Mouse (Mus musculus) right cerebral cortex, postnatal 10 days (tissue): ENCODE measurements around the gene Gnas.
"Not testable (repeated sequence)": the region's sequence is repeated elsewhere in the genome, so short reads cannot be mapped to it uniquely, and the experiment has no call there.

Experiments used
- DNase-seq, 2 experiments: peaks; one replicate each; pipeline ENCODE4 v3.0.0; 2021; ENCODE audit warnings: low spot score in 2 of 2

The Gnas gene

DNA sequence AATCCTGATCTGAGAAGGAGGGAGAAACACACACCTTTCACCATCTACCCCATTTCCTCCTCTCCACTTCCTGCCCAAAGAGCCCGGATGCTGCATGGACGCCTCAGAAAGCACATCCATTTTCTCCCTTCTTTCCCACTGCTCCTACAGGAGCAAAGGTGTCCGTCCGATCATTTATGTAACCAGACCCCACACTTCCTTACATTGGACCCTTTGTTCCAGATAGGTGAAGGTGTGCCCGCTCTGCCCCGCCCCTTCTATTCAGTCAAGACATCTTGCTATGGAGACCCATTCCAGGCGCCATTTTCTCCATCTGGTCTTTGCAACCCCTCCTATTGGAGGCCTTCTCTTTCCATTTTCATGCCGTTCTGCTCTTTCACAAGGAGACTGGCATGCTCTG lies 10.3 kb downstream of the Gnas start:
- DNase-seq = no peak

DNA sequence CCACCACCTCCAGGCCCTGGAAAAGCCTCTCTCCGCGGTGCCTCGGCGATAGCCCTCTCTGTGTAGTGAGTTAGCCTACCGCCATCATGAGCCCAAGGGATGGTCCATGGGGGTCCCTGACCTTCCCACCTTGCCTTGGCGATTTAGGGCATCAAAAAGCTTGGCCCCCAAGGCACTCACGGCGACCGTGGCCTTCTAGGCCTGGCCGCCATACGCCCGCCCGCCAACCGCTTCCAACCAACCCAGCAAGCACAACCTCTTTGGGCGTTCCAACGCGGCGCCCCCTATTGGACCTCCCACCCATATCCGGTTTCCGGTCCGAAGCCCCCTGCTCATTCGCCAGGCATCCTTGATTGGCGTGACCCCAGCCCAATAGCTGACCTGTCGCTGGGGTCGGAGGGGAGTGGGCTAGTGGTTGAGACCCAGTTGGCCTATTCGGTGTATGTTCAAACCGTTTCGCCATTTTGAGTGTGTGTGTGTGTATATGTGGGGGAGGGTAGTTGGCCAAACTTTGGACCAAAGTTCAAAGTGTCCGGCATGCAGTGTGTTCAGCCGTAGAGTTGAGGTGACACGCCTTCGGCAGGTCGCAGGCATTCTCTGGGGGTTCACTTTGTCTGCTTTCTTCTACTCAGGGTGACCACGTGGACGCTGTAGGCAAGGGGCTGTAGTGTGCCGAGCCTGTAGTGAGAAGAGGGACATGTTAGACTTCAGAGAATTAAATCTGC lies 11.2 kb downstream of the Gnas start:
- DNase-seq = peak; percentile 95 to 96

DNA sequence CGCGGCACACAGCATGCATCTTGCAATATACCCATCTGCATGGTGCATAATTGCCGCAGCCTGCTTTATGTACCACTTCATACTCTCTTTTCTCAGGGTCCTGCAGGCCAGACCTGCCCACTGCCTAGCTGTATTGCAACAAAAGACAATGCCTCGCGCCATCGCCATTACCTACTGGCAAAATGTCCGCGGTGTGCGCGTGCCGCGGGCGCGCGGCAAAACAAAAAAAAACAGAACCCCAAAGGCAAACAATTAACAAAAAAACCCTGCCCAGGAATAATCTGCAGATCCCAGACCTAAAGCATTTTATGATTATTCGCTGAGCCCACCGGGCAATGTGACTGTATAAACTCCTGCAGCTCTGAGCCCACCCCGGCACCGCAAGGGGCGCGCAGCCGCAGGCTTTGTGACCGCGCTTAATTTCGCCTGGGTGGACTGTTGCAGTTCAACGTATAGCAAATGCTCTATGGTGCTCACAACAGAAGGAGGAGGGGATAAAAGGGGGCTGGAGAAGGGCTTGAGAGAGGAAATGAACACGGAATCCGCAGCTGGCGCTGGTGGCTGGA lies 11.9 kb downstream of the Gnas start:
- DNase-seq = no peak

DNA sequence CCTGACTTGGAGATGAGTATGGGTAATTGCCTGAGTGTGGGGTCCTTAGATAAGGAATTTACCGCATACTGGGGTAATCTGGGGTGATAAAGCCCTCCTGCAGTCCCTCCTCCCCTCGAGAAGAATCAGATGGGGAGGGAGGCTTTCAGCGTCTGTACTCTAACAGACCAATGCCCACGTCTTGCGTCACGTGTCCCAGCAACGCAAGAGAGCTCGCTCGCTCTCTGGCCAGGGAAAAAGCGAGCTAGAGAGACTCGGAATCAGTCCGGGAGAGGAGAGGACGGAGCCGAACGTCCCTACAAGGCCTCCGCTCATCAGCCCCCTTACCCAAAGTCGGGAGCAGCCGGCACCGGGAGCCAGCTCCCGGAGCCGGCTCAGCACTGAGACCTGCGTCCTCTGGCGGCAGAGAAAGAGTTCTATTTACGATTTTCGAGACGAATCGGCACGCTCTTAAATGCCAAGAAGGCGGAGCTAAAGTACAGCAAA lies 13.0 kb downstream of the Gnas start:
- DNase-seq = peak in 1 of 2 experiments; percentile 57

DNA sequence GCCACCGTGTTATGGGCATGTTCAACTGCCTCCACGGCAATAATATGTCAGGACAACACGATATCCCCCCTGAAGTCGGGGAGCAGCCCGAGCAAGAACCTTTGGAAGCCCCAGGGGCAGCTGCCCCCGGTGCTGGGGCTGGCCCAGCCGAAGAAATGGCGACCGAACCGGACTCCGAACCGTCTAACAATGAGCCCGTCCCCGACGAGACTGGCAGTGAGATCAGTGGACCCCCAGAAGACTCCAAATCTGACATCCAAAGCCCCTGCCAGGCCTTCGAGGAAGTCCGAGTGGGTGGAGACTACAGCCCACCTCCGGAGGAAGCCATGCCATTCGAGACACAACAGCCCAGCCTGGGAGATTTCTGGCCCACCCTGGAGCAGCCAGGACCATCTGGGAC lies 13.7 kb downstream of the Gnas start:
- no peak for DNase-seq

DNA sequence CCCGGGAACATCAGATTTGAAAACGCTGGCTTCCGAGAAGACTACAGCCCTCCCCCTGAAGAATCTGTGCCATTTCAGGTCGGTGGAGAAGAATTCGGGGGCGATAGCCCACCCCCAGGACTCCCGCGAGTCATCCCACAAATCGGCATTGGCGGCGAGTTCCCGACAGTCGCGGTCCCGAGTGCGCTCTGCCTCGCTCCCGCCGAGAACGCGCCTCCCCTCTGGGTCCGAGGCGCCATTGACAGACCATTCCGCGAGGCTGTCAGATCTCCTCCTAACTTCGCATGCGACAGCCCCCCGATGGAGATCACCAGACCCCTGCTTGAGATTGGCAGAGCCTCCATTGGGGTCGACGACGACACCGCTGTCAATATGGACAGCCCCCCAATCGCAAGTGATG lies 14.4 kb downstream of the Gnas start:
- DNase-seq = no peak

DNA sequence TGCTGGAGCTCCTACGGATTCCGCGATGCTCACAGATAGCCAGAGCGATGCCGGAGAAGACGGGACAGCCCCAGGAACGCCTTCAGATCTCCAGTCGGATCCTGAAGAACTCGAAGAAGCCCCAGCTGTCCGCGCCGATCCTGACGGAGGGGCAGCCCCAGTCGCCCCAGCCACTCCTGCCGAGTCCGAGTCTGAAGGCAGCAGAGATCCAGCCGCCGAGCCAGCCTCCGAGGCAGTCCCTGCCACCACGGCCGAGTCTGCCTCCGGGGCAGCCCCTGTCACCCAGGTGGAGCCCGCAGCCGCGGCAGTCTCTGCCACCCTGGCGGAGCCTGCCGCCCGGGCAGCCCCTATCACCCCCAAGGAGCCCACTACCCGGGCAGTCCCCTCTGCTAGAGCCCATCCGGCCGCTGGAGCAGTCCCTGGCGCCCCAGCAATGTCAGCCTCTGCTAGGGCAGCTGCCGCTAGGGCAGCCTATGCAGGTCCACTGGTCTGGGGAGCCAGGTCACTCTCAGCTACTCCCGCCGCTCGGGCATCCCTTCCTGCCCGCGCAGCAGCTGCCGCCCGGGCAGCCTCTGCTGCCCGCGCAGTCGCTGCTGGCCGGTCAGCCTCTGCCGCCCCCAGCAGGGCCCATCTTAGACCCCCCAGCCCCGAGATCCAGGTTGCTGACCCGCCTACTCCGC lies 15.1 kb downstream of the Gnas start:
- no peak for DNase-seq

DNA sequence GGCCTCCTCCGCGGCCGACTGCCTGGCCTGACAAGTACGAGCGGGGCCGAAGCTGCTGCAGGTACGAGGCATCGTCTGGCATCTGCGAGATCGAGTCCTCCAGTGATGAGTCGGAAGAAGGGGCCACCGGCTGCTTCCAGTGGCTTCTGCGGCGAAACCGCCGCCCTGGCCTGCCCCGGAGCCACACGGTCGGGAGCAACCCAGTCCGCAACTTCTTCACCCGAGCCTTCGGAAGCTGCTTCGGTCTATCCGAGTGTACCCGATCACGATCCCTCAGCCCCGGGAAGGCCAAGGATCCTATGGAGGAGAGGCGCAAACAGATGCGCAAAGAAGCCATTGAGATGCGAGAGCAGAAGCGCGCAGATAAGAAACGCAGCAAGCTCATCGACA lies 15.6 kb downstream of the Gnas start:
- DNase-seq = no peak

DNA sequence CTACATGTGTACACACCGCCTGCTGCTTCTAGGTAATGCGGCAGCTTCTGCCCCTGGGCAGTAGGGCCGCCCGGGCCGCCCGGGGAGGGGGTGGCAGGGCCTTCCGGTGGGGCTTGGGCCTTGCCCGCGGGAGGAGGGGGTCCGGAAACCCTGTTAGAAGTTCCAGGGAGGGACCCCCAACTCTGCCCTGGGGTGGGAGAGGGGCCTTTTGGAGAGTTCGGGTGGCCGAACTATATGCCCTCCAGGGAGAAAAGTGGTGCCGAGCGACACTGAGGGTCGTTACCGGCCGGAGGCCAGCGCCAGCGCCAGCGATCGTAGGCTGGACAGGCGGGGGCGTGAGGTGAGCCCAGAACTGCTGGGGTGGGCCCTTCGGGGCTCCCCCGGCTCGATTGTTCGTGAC lies 16.1 kb downstream of the Gnas start:
- DNase-seq = no peak

DNA sequence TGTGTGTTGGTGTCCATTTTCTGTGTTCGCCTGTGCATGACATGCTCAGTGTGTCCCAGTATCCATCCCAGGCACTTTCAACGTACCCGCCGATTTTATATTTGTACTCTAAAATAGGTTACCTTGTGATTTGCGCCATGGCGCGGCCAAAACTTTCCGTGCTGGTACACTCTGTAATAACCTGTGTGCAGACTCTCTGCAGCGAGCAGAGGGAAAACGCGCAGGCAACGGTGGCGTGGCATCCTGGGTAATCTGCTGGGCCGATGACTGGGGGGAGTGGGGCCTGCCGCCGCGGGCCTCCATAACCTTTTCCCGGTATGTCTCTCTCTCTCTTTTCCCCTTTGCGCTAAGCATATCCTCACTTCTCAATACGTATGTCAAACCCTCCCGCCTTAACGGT lies 16.5 kb downstream of the Gnas start:
- DNase-seq = no peak

DNA sequence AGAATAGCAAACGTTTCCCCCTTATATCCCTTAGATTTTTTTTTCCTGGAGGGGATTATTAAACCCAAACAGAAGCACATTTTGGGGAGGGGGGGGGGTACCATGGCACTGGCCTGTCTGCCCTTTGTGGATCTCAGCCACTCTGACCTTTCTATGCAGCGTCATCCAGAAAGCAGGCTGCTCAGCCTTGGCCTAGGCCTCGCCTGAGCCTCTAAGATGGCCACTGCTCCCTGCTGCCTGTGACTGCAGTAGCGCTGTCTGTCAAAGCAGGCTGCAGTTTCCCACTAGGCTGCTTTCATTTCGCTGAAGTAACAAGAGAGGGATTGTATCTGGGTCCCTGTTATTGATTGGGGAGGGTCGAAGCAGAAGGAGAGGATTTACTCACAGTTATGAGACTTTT lies 18.4 kb downstream of the Gnas start:
- no peak for DNase-seq

DNA sequence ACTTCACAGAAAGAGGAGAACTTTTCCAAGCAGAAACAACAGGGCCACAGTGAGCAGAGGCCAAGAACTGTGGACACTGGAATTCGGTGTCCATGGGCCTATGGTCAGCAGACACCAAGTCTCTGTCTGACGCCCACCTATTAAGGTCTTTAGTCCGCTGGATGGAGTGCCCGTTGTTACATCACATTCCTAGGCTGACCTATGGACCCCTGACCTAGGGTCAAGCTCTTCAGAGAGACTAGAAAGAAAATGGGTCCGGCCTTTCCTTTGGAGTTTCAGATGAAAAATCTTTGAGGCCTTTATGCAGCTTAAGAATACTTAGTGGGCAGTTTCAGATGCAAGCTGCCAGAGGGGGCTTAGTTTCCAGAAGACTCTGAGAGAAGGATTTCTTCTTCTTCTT lies 21.5 kb downstream of the Gnas start:
- no peak for DNase-seq

DNA sequence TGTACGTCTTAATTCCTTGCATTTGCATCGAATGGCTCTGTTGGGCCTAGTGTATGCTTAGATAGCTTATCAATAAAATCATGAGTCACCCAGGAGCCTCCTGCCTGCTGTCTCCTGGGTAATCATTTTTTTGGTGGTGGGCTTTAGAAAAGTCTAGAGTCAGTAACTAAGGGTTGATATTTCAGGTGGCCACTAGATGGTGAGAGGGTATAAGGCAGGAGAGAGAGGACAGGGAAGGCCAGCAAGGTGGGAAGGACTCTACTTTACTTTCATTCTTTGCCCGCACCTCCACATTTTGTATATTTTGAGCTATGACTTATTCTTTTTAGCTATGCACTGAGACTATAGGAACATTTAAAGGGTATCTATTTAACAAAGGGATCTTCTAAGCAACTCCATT lies 23.8 kb downstream of the Gnas start:
- DNase-seq = no peak

DNA sequence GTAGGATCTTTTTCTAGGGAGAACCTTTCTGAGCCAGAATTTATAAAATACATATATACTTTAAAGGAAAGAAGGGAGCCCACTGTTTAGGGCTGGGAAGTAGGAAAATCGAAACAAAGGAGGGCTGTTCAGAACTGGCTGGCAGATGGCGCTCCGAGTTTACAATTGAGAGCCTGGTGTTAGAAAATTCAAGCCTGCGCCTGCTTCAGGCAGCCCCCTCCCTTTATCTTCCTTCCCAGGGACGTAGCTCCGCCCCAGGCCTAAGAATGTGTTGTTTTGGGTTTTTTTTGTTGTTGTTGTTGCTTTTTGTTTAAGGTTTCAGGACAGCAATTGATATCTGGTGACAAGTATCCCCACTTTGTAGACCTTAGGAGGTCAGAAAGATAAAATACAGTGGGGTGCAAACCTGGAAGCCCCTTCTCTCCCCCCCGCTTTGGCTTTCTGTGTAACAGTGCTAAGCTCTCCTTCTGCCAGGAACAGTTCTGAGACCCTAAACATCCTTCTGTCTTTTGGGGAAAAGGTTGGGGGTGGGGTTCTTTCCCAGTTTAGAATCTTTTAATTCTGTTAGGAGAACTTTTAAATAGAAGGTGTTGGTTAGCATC lies 26.9 kb downstream of the Gnas start:
- peak; percentile 71 to 76 for DNase-seq

DNA sequence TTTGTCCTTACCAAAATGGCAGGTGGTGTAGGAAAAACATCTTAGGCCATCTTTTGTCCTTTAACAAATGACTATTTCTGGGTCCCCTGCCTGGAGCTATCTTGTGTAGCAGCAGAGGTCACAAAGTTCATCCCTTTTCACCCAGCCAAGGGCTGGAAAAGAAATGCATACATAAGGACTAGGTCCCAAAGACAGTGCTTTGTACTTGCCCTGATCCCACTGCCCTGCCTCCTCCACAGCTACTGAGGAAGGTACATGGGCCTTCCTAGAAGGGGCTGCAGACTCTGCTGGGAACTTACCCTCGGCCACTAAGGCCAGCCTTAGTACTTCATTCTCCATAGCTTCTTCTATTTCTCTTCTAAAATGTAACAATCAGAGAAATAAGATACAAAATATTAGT lies 27.5 kb downstream of the Gnas start:
- no peak for DNase-seq

DNA sequence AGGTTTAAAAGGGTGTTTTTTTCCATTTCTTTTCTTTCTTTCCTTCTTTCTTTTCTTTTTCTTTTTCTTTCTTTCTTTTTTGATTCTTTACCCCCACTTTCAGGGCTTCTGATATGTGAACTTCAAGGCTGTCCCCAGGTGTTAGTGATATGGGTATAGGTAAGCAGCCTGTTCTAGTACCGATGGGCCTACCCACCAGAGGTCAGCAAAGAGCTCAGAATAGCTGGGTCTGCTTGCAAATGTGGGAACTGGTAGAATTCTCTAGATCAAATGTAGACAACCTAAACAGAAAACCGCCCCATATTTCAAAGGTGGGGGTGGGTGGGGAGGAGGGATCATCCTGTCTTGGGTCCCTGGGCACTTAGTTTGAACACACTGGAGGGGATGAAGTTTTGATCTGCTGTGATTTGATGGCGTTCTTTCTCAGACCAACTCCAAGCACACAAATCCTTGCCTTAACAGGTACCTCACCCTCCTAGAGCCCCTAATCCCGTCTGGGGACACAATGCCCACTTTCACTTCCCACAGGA lies 28.1 kb downstream of the Gnas start:
- peak; percentile 85 to 89 for DNase-seq

DNA sequence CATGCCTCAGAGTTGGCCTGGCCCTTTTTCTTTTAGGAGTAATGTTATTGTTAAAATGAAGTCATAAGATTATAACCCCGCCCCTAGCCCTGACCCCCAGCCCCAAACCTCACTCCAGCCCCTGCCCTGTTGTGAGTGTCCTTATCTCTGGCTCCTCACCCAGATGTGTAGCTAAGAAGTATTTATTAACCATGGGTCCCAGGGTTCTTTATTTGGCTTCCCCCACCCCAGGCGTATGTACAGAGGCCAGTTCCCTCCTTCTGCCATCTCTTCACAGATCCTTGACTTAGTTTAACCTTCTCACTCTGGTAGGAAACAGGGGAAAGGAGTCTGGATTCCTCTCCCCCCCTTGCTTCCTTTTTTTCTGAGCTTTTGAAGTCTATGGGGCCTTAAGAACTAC lies 28.5 kb downstream of the Gnas start:
- DNase-seq = no peak

DNA sequence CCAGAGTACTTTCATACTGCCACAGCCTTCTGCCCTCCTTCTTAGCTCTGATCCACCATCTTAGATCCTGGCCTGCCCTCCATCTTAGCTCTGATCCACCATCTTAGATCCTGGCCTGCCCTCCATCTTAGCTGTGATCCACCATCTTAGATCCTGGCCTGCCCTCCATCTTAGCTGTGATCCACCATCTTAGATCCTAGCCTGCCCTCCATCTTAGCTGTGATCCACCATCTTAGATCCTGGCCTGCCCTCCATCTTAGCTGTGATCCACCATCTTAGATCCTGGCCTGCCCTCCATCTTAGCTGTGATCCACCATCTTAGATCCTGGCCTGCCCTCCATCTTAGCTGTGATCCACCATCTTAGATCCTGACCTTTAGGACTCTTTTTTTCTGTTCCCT lies 31.3 kb downstream of the Gnas start:
- DNase-seq = not testable (repeated sequence)

DNA sequence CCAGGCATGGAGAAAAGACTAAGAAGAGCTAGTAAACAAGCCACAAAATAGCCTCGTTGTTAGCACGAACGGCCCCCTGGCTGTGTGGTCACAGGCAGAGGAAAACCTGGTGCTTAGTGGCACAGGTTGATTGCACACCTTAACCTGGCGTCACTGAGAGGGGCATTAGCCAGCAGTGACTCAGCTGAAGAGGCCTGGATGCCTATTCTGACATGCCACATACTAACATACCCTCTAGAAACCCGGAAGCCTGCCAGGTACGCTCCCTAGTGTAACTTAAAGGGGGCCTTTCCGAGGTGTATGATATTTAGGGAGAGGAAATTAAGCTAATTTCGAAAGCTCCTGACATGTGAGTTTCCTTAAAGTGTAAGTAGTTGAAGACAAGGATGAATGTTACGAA lies 32.5 kb downstream of the Gnas start:
- no peak for DNase-seq

DNA sequence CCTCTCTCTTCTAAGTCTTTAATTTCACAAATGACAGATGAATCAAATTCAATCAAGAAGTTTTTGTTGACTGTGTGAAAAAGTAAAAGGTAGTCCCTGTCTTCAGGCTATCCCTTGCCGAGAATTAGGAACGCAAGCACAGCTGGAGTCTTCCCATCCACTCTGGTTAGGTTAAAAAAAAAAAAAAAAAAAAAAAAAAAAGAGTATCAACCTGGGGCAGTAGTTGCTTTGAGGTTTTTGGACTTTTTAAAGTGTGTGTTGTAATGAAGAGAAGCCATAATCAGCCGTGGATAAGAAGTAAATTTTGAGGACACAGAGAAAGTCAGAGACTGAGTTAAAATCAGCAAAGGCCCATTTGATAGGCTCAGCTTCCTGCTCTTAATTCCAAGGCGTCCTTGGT lies 41.9 kb downstream of the Gnas start:
- DNase-seq = no peak

DNA sequence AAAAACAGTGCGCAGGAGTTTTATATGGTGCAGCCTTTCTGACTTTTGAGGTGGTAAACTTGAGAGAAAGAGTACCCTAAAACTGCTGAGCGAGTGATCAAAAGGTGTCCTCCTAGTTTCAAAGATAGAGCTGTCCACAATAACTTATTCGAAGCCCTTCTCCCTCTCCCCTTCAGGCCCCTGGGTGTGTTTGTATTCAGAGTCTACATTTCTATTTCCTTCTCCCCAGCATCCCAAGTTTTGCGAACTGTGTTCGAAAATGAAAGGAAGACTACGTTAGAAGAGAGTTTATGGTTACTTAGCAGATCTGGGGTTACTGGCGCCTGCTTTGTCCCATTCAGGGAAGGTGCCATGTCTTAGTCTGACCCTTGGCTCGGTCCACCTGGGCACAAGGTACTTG lies 42.4 kb downstream of the Gnas start:
- no peak for DNase-seq

DNA sequence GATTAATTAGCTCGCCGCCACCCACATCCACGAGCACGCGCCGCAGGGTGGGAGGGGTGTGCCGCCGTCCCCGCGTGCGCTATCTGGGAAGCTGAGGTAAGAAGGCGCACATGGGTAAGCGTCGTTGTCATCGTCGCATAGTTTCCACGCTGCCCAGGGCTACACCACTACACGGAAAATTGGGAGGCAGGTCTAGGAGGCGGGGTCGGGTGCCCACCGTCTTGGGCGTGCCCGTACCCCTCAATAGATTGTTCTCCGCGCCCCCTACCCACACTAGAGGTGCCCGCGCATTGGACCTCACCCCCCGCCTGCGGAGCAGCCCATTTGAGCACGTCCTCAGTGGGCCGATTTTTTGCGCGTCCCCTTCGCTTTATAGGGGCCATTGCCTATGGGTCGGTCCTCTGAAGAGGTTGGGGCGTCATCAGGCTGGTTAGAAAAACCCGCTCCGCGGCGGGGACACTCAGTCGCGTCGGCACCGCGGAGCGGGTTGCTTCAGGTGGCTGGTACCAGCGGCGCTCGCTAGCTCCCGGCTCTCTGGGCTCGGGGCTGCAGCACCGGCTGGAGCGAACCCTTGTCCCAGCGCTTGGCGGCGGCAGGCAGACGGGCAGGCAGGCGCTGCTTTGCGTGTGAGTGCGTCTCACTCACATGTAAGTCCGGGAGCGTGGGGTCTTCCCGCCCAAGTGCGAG lies 43.3 kb downstream of the Gnas start:
- DNase-seq = peak; percentile 84 to 90
